Mouse (Mus musculus) lung, embryonic 14.5 days (tissue): ENCODE measurements at regions not wholly inside any gene's neighbourhood (a gene's known extent, or its start where the extent isn't known, plus 50 kb on each side); places are given as distances from the start of the nearest gene placed in this dataset.

Experiments
- ATAC-seq: fragments of 200-750 bp; cut with Nextera tagmentation; 2 replicates; pipeline ENCODE4 v1.8.0; 2017; ENCODE audit warnings: mild to moderate bottlenecking, moderate TSS enrichment, moderate library complexity; ENCODE audit not compliant: insufficient read depth
- DNase-seq: peaks from one replicate; pipeline ENCODE4 v3.0.0-alpha.2; 2015
- H3K27ac ChIP-seq: fragments of 300-500 bp; sonication (generic); 2 replicates; pipeline ENCODE4 v1.5.1; 2014; ENCODE audit warnings: low read depth, mild to moderate bottlenecking, moderate library complexity
- H3K27me3 ChIP-seq: fragments of 300-500 bp; sonication (generic); 2 replicates; pipeline ENCODE4 v1.6.1; 2014; ENCODE audit warnings: low read length, control low read depth; ENCODE audit not compliant: insufficient read depth
- H3K36me3 ChIP-seq: fragments of 300-500 bp; sonication (generic); 2 replicates; pipeline ENCODE4 v1.6.1; 2014; ENCODE audit warnings: control low read depth; ENCODE audit not compliant: insufficient read depth
- H3K4me1 ChIP-seq: fragments of 300-500 bp; sonication (generic); 2 replicates; pipeline ENCODE4 v1.6.1; 2014; ENCODE audit warnings: antibody characterized with exemption, control low read depth; ENCODE audit not compliant: insufficient read depth
- H3K4me2 ChIP-seq: fragments of 300-500 bp; sonication (generic); 2 replicates; pipeline ENCODE4 v1.6.1; 2014; ENCODE audit warnings: mild to moderate bottlenecking
- H3K4me3 ChIP-seq: fragments of 300-500 bp; sonication (generic); 2 replicates; pipeline ENCODE4 v1.5.1; 2014; ENCODE audit warnings: low read depth, low read length
- H3K9ac ChIP-seq: fragments of 300-500 bp; sonication (generic); 2 replicates; pipeline ENCODE4 v1.6.1; 2014
- H3K9me3 ChIP-seq: fragments of 300-500 bp; sonication (generic); 2 replicates; pipeline ENCODE4 v1.6.1; 2016; ENCODE audit warnings: low read depth, low read length, control low read depth
- CTCF ChIP-seq: IDR thresholded peaks from 2 replicates; pipeline ENCODE4 v1.5.1; 2016; ENCODE audit warnings: antibody characterized with exemption, low read depth
- WGBS: fragments of 180-500 bp; shearing (Covaris S2); extraction: QIAGEN DNeasy Blood & Tissue Kit; methylation state at CpG from one replicate; pipeline ENCODE4 v1.1.7; 2014; 5-methylcytosine and 5-hydroxymethylcytosine counted together

- no peak overlapping the region for H3K27ac ChIP-seq
- H3K9ac ChIP-seq = no peak overlapping the region
- no peak overlapping the region for H3K4me2 ChIP-seq
- WGBS = 38% methylated on average over 6 of the region's 6 CpGs
- no peak for DNase-seq
- no peak for TF ChIP-seq CTCF
- H3K27me3 ChIP-seq = no peaks in the 10 kb centered on the region
- H3K4me1 ChIP-seq = no peaks in the 10 kb centered on the region
- no peaks in the 10 kb centered on the region for H3K36me3 ChIP-seq
- no peak for ATAC-seq
- no peaks in the 10 kb centered on the region for H3K9me3 ChIP-seq
- H3K4me3 ChIP-seq = no peak overlapping the region
Observed at GRCm38 (mm10) chr17:85845059-85845458, 157.0 kb upstream of the Six2 start.

GRCm38 (mm10) chr17:85844486-85844885 lies 156.4 kb upstream of the Six2 start:
- no peak for ATAC-seq
- no peak overlapping the region for H3K27ac ChIP-seq

GRCm38 (mm10) chr17:85823036-85823435 lies 135.0 kb upstream of the Six2 start:
- Histone ChIP-seq H3K27me3 (no peaks in the 10 kb centered on the region), H3K36me3 (no peaks in the 10 kb centered on the region), H3K9ac (no peak overlapping the region), H3K4me3 (no peak overlapping the region), H3K4me2 (no peak overlapping the region), H3K4me1 (no peaks in the 10 kb centered on the region), H3K27ac (no peak overlapping the region), H3K9me3 (no peaks in the 10 kb centered on the region)
- no peak for TF ChIP-seq CTCF
- WGBS = 66% methylated on average over 19 of the region's 19 CpGs
- no peak for ATAC-seq
- no peak for DNase-seq

More at GRCm38 (mm10) chr17:85844486-85844885, 156.4 kb upstream of the Six2 start:
- no peaks in the 10 kb centered on the region for H3K4me1 ChIP-seq
- DNase-seq = no peak
- no peak overlapping the region for H3K4me3 ChIP-seq
- WGBS = 66% methylated on average over 13 of the region's 13 CpGs
- H3K9ac ChIP-seq = no peak overlapping the region
- no peak overlapping the region for H3K4me2 ChIP-seq
- no peaks in the 10 kb centered on the region for H3K36me3 ChIP-seq
- no peaks in the 10 kb centered on the region for H3K9me3 ChIP-seq
- no peak for TF ChIP-seq CTCF
- no peaks in the 10 kb centered on the region for H3K27me3 ChIP-seq

GRCm38 (mm10) chr17:85821861-85822260 lies 133.8 kb upstream of the Six2 start:
- TF ChIP-seq CTCF = no peak
- DNase-seq = no peak
- 69% methylated on average over 4 of the region's 4 CpGs for WGBS
- Histone ChIP-seq H3K9ac (no peak overlapping the region), H3K4me3 (no peak overlapping the region), H3K4me1 (no peaks in the 10 kb centered on the region), H3K36me3 (no peaks in the 10 kb centered on the region), H3K27me3 (no peaks in the 10 kb centered on the region), H3K9me3 (no peaks in the 10 kb centered on the region), H3K27ac (no peak overlapping the region), H3K4me2 (no peak overlapping the region)
- ATAC-seq = no peak

- no peak overlapping the region for H3K4me3 ChIP-seq
- H3K9ac ChIP-seq = no peak overlapping the region
- ATAC-seq (peak; percentile 68; the same call in 1 of the 2 replicates), DNase-seq (peak; percentile 59)
- TF ChIP-seq CTCF = no peak
- WGBS = 51% methylated on average over 17 of the region's 17 CpGs
- peak overlapping the region; percentile 31 for H3K4me2 ChIP-seq
- H3K27ac ChIP-seq = no peak overlapping the region
- no peaks in the 10 kb centered on the region for H3K27me3 ChIP-seq
- H3K9me3 ChIP-seq = no peaks in the 10 kb centered on the region
- no peaks in the 10 kb centered on the region for H3K4me1 ChIP-seq
- H3K36me3 ChIP-seq = no peaks in the 10 kb centered on the region
Observed at GRCm38 (mm10) chr17:85818098-85818855, 130.2 kb upstream of the Six2 start.

GRCm38 (mm10) chr17:85816521-85816920 lies 128.4 kb upstream of the Six2 start:
- Histone ChIP-seq H3K4me3 (no peak overlapping the region), H3K4me2 (no peak overlapping the region), H3K27ac (no peak overlapping the region), H3K36me3 (no peaks in the 10 kb centered on the region), H3K27me3 (no peaks in the 10 kb centered on the region), H3K9ac (no peak overlapping the region), H3K4me1 (no peaks in the 10 kb centered on the region), H3K9me3 (no peaks in the 10 kb centered on the region)
- DNase-seq (no peak), ATAC-seq (no peak)
- TF ChIP-seq CTCF = no peak
- WGBS = 93% methylated on average over 8 of the region's 8 CpGs

GRCm38 (mm10) chr17:85816056-85816455 lies 128.0 kb upstream of the Six2 start:
- ATAC-seq (no peak), DNase-seq (no peak)
- no peaks in the 10 kb centered on the region for H3K9me3 ChIP-seq
- no peaks in the 10 kb centered on the region for H3K27me3 ChIP-seq
- H3K9ac ChIP-seq = no peak overlapping the region
- no peaks in the 10 kb centered on the region for H3K36me3 ChIP-seq
- no peaks in the 10 kb centered on the region for H3K4me1 ChIP-seq
- no peak overlapping the region for H3K4me2 ChIP-seq
- 74% methylated on average over 8 of the region's 8 CpGs for WGBS
- no peak overlapping the region for H3K27ac ChIP-seq
- no peak overlapping the region for H3K4me3 ChIP-seq
- no peak for TF ChIP-seq CTCF
